Mouse (Mus musculus) brown adipose tissue, adult 24 weeks (tissue): ENCODE data around the gene Fbxo45. TPM values are rescaled to one million over a fixed set of nuclear protein-coding genes. Genes with fewer than 3 reads are reported as not detected.
"Not testable (repeated sequence)": the region's sequence is repeated elsewhere in the genome, so short reads cannot be mapped to it uniquely, and the experiment has no call there.

Experiments used
- H3K27ac ChIP-seq: fragments of 200-500 bp; replicated peaks from 2 replicates; pipeline ENCODE4 v1.5.1; 2012; ENCODE audit warnings: low read depth, mild to moderate bottlenecking, low read length
- H3K4me1 ChIP-seq: fragments of 200-500 bp; 2 replicates; pipeline ENCODE4 v1.6.1; 2012; ENCODE audit warnings: low read length, mixed read lengths; ENCODE audit not compliant: control insufficient read depth, insufficient read depth, insufficient read length
- H3K4me3 ChIP-seq: fragments of 200-500 bp; 2 replicates; pipeline ENCODE4 v1.5.1; 2012; ENCODE audit warnings: low read depth, mild to moderate bottlenecking, low read length, moderate library complexity; ENCODE audit not compliant: insufficient read depth
- polyA plus RNA-seq: library from polyadenylated mRNA; stranded (reverse); fragments of >200 nt; gene quantifications from 2 replicates; pipeline ENCODE4 v1.2.4, GENCODE M21; 2012; ENCODE audit not compliant: missing spikeins, insufficient read depth, insufficient read length

Fbxo45 gene
- polyA plus RNA-seq: 6.5 and 7.8 TPM in 2 replicates

DNA sequence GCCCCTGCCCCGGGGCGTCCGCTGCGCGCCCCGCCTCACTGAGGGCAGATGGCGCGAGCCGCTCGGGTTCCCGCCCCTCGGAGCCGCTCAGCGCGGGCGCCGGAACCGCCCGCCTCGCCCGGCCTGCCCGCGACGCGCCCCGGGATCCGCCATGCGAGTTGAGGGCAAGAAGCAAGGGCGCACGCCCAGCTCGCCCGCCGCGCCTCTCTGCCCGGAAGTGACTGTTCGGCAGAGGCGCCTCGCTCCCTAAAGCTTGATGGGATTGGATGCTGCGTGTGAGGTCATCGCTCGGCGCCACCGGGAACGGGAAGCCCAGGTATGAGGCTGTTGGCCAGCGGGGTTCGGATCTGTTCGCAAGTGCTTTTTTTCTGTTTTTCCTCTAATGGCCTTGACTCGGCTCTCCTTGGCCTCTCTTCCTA lies at the start of gene Fbxo45, which contains the start of gene Wdr53:
Fbxo45 (minus strand) TSS at position 207 of the 419 bp plus-strand sequence.
Wdr53 (plus strand) TSS at position 276 of the 419 bp plus-strand sequence.
- H3K4me3 ChIP-seq: peak within 1 kb of the TSS; percentile 95
- H3K27ac ChIP-seq: peak within 1 kb of the TSS; percentile 79
- peaks cover 2% of the 10 kb centered on the region; the same call in 1 of the 2 replicates for H3K4me1 ChIP-seq

DNA sequence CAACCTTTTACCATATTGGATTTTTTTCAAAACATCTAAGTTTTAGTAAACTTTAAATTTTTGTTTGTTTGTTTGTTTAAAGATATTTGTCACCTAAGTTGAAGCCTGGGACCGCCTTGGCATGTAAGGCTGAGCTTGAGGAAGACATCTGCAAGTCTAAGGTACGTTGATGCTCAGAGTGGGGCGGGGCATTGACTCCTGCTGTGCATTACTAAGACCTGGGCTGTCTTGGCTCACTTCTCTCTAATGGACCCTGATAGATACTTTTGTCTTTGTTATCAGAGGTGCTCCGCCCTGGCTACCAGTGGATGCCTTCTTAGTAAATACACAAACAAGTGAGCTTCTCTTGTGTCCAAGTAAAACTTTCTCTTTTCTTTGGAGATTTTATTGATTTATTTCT lies 44.9 kb upstream of the Fbxo45 start:
- H3K4me3 ChIP-seq: no peak overlapping the region
- no peak overlapping the region for H3K27ac ChIP-seq
- no peaks in the 10 kb centered on the region for H3K4me1 ChIP-seq

DNA sequence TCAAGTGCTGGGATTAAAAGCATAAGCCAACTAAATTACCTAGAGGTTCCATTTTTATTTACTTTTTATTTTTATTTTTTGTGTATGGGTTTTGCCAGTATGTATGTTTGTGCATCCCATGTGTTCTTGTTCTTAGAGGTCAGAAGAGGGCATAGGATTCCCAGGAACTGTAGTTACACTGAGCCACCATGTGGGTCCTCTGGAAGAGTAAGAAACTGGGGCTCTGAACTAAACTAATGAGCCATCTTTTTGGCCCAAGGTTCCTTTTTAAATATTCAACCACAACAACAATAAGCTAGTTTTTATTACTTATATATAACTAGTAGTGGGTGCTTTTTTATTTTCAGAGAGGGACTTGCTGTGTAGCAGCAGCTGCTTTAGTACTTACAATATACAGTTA lies 35.6 kb upstream of the Fbxo45 start:
- H3K4me3 ChIP-seq: no peak overlapping the region
- H3K27ac ChIP-seq: no peak overlapping the region
- H3K4me1 ChIP-seq: peaks cover 2% of the 10 kb centered on the region; the same call in 1 of the 2 replicates

DNA sequence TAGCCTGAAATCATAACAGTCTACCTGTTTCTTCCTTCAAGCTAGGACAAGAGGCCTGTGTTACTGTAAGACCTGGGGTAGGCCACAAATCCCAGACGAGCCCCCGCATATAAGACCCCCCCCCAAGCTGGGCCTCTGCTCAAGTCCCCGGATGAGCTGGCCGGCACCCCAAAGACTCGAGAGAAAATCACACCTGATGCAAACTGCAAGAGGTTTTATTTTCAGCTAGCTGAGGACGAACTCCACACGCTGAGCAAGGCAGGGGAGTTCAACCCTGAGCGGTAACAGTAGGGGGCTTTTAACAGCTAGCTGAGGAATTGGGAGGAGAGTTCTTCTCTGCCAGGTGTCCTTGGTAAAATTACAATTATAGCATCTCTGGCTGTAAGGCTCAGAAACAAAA lies 33.3 kb upstream of the Fbxo45 start:
- Histone ChIP-seq H3K4me3 (no peak overlapping the region), H3K4me1 (peaks cover 2% of the 10 kb centered on the region; the same call in 1 of the 2 replicates), H3K27ac (no peak overlapping the region)

DNA sequence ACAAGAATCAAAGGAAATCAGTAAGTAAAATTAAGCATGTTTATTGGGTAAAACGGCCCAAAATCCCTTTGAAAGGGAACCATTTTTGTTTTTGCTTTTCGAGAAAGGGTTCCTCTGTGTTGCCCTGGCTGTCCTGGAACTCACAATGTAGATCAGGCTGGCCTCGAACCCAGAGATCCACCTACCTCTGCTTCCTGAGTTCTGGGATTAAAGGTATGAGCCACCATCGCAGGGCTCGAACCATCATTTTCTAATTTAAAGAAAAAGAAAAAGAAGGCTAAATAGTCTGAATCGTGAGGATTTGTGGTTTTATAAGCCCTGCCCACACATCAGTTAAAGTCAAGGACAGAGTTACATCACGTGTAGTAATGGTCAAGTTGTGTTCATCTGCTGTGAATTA lies 31.4 kb upstream of the Fbxo45 start:
- no peak overlapping the region for H3K27ac ChIP-seq
- peak overlapping the region; percentile 93 for H3K4me3 ChIP-seq
- peaks cover 2% of the 10 kb centered on the region; the same call in 1 of the 2 replicates for H3K4me1 ChIP-seq

DNA sequence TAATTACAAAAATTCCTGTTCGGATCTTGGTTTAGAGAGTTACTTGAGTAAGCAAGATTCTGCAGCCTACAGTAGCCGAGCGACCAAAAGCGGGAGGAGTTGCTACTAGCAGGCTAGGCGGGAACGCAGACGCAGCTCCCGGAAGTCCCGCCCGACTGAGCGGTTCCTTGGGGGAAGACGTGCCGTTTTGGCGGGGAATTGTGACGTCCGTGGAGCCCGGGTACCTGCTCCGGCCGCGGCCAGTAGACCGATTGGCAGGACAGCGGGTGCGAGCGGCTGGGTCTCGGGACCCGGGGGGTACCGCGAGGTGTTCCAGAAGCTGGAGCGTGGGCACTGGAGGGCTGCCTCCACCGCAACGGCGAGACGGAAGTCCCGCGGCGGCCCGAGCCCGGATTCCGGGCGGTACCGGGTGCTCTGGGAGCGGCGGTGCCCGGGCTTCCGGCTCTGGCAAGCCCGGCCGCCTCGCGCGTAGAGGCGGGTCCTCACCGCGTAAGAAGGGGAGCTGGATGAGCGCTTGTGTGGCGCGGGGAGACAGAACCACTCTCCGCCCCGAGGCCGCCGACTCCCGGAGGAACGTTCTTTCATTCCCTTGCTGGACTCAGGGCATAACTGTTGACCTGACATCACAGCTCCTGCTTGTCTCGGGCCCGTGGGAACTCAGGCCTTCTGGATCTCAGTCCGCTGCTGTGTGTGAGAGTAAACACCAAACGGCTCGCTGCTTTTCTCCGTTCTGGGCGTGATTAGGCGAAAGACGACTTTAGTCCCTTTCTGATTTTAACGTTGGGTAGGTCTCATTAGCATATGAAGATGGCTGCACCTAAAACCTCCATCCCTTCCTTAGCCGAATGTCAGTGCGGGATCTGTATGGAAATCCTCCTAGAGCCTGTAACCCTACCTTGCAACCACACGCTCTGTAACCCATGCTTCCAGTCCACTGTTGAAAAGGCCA lies 30.6 kb upstream of the Fbxo45 start, which contains the start of gene Rnf168:
Rnf168 (plus strand) TSS at position 152 of the 949 bp plus-strand sequence.
- H3K27ac ChIP-seq: peak within 1 kb of the TSS; percentile 93
- peak within 1 kb of the TSS; percentile 93 for H3K4me3 ChIP-seq
- H3K4me1 ChIP-seq: peaks cover 2% of the 10 kb centered on the region; the same call in 1 of the 2 replicates

DNA sequence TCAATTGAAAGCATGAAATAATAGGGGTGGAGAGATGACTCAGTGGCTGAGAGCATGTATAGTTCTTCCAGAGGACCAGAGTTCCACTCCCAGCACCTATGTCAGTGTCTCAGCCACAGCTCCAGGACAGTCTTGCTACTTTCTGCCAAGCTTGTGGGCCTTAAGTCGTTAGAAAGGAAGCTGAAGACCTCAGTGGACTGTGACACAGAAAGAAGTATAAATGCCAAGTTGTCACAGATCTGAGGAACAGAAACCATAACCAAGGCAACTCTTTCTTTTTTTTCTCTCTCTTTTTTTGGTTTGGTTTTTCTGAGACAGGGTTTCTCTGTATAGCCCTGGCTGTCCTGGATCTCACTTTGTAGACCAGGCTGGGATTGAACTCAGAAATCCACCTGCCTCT lies 28.9 kb upstream of the Fbxo45 start:
- no peak overlapping the region for H3K4me3 ChIP-seq
- H3K27ac ChIP-seq: no peak overlapping the region
- H3K4me1 ChIP-seq: no peaks in the 10 kb centered on the region

DNA sequence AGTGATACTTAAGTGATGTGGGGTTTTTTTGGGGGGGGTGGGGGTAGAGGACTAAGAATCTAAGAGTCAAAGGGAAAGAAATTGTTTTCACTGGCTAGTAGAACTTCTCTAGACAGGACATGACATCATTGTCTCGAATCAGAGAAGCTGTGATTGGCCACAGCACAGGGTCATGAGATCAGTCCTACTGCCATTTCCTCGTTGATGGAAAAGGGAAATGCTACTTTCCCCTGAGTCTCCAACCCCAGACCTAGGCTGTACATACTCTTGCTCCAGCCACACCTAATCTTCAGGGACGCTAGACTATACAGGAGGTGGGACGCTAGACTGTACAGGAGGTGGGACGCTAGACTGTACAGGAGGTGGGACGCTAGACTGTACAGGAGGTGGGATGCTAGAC lies 28.1 kb upstream of the Fbxo45 start:
- no peak overlapping the region for H3K4me3 ChIP-seq
- no peak overlapping the region for H3K27ac ChIP-seq
- no peaks in the 10 kb centered on the region for H3K4me1 ChIP-seq

DNA sequence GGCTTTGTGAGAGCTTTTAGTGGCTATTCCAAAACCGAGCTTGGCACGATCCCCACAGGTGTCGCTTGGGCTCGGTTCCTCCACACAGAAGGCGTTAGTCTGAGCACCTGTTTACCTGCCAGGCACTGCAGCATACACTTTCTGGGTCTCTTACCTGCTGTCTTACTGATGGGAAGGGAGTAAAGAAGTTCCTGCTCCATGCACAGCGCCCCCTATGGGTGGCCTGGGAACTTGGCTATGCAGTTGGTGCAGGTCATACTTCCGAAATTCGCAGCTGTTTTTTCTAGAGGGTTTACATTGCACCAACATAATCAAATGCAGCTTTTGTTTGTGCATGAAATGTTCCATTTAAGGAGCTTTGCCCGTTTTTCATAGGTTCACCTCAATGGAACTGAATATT lies 26.4 kb upstream of the Fbxo45 start:
- Histone ChIP-seq H3K4me3 (no peak overlapping the region), H3K27ac (no peak overlapping the region), H3K4me1 (no peaks in the 10 kb centered on the region)

DNA sequence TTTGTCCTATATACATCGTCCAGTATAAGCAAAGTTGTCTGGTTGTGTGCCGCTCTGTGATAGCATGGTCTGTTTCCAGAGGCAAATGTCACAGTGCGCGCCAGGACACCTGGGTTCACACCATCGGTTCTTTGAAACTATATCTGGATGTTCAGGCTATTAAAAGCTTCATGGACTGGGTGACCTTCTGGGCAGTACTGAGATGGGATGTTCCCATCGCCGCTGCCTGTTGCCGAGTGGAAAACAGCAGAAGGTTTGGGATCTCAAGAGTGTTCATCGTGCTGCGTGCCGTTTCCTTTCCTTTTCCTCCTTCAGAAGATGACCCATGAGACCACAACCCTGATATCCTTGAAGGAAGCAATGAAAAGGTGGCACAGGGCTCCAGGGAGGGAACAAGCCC lies 24.3 kb upstream of the Fbxo45 start, which contains the start of gene Smco1:
Smco1 (plus strand) TSS at position 178 of the 400 bp plus-strand sequence.
- H3K4me3 ChIP-seq: no peak within 1 kb of the TSS
- H3K27ac ChIP-seq: no peak within 1 kb of the TSS
- no peaks in the 10 kb centered on the region for H3K4me1 ChIP-seq

DNA sequence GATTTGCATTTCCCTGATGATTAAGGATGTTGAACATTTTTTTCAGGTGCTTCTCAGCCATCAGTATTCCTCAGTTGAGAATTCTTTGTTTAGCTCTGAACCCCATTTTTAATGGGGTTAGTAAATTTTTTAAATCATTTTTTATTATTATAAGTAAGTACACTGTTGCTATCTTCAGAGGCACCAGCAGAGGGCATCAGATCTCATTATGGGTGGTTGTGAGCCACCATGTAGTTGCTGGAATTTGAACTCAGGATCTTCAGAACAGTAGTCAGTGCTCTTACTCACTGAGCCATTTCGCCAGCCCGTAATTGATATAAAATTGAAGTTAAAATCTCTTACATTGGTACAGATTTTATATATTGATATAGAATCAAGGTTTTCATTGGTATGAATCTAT lies 17.3 kb upstream of the Fbxo45 start:
- H3K4me1 ChIP-seq, H3K4me3 ChIP-seq, H3K27ac ChIP-seq: not testable (repeated sequence)

DNA sequence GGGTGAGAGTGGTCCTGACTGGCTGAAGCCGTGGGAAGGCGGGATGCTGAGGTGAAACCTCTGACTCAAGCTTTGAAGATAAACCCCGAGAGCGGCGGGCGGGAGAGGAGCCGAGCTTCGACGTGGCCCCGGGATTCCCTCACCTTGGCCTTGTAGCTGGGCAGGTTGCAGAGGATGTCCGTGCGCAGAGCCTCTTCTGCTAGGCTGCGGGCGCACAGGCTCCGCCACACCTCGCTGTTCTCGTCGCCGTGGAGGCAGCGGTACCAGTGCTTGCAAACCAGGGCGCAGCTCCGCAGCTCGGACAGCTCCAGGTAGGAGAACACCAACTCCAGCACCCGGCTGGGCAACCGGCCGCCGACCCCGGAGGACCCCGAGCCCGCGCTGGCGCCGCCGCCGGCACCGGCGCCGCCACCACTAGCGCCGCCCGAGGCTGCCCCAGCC lies 587 bp downstream of the Fbxo45 start:
- Histone ChIP-seq H3K27ac (no peak overlapping the region; the same call in 1 of the 2 replicates), H3K4me3 (peak overlapping the region; percentile 95), H3K4me1 (peaks cover 2% of the 10 kb centered on the region; the same call in 1 of the 2 replicates)

DNA sequence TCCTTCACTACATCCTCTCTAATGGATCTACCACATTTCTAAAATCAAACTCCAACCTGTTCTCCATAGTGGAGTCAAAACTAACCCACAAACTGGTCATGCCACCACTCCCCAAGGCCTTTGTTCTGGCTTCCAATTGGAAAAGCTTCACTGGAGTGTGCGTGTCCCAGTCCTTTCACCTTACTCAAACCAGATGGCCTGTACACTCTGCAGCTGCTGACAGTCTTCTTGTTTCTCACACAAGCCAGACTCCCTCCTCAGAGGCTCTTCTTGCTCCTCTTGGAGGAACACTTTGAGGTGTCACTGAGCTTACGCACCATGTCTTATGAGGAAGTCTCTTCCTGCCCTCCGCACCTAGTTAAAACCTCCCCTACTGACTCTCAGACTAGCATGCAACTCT lies 3.1 kb downstream of the Fbxo45 start:
- Histone ChIP-seq H3K4me3 (no peak overlapping the region), H3K4me1 (peaks cover 2% of the 10 kb centered on the region; the same call in 1 of the 2 replicates), H3K27ac (no peak overlapping the region)

DNA sequence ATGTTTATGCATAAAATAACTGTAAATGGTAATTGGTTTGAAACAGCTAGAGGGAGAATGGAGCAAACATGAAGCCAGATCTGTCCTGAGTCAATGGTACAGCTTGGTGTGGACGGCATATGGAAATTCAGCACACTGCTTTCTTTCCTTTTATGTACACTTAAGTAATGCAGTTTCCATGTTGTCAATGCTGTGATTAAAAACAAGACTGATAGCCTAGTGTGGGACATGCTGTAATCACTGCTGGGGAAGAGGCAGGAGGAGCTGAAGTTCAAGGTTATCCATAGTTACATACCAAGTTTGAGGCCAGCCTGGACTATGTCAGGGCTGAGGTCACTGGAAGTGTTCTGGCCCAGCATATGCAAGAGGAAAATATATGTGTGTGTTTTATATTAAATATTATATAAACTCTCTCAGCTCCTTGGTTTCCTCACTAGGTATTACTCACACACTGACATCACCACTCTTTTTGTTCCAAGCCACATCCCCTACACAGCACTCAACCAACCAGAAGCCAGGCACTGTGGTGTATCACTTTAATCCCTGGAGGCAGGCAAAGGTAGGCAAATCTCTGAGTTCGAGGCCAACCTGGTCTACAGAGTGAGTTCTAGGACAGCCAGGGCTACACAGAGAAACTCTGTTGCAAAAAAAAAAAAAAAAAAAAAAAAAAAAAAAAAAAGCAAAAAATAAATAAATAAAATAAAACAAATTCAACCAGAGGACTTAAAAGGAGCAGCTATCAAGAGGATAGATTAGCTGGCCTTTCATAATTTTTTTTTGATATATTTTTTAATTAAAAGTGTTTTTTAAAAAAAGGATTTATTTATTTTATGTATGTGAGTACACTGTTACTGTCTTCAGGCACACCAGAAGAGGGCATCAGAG lies 7.3 kb downstream of the Fbxo45 start:
- Histone ChIP-seq H3K4me1 (peaks cover 2% of the 10 kb centered on the region; the same call in 1 of the 2 replicates), H3K4me3 (no peak overlapping the region), H3K27ac (no peak overlapping the region)
